Mouse (Mus musculus) hindbrain, embryonic 12.5 days (tissue): ENCODE data around the gene Tenm4. TPM values are rescaled to one million over a fixed set of nuclear protein-coding genes. Genes with fewer than 3 reads are reported as not detected.

Experiments used
- ATAC-seq: fragments of 200-750 bp; cut with Nextera tagmentation; 2 replicates; pipeline ENCODE4 v1.8.0; 2017; ENCODE audit warnings: moderate TSS enrichment; ENCODE audit not compliant: low FRiP score
- H3K27ac ChIP-seq: fragments of 300-500 bp; sonication (generic); 2 replicates; pipeline ENCODE4 v1.5.1; 2016; ENCODE audit warnings: mild to moderate bottlenecking
- H3K27me3 ChIP-seq: fragments of 300-500 bp; sonication (generic); 2 replicates; pipeline ENCODE4 v1.6.1; 2016; ENCODE audit warnings: mild to moderate bottlenecking
- H3K36me3 ChIP-seq: fragments of 300-500 bp; sonication (generic); 2 replicates; pipeline ENCODE4 v1.6.1; 2016; ENCODE audit warnings: mild to moderate bottlenecking
- H3K4me1 ChIP-seq: fragments of 300-500 bp; sonication (generic); 2 replicates; pipeline ENCODE4 v1.6.1; 2016
- H3K4me2 ChIP-seq: fragments of 300-500 bp; sonication (generic); replicated peaks from 2 replicates; pipeline ENCODE4 v1.6.1; 2016; ENCODE audit warnings: mild to moderate bottlenecking
- H3K4me3 ChIP-seq: fragments of 300-500 bp; sonication (generic); 2 replicates; pipeline ENCODE4 v1.5.1; 2016; ENCODE audit warnings: mild to moderate bottlenecking
- H3K9ac ChIP-seq: fragments of 300-500 bp; sonication (generic); 2 replicates; pipeline ENCODE4 v1.6.1; 2016; ENCODE audit warnings: mild to moderate bottlenecking, moderate library complexity
- H3K9me3 ChIP-seq: fragments of 300-500 bp; sonication (generic); replicated peaks from 2 replicates; pipeline ENCODE4 v1.6.1; 2016; ENCODE audit warnings: mild to moderate bottlenecking
- WGBS: fragments of 180-500 bp; shearing (Covaris S2); methylation state at CpG from one replicate; pipeline ENCODE4 v1.1.7; 2016; 5-methylcytosine and 5-hydroxymethylcytosine counted together
- polyA plus RNA-seq: library from polyadenylated mRNA; unstranded; fragments of >200 nt; fragmentation: Nextera tagmentation; extraction: Ambion mirVana; gene quantifications from 2 replicates; pipeline ENCODE4 v1.2.1, GENCODE M21; 2016

Tenm4 gene
- polyA plus RNA-seq, 1 experiment from 2014 or later, result 38.5 TPM

DNA sequence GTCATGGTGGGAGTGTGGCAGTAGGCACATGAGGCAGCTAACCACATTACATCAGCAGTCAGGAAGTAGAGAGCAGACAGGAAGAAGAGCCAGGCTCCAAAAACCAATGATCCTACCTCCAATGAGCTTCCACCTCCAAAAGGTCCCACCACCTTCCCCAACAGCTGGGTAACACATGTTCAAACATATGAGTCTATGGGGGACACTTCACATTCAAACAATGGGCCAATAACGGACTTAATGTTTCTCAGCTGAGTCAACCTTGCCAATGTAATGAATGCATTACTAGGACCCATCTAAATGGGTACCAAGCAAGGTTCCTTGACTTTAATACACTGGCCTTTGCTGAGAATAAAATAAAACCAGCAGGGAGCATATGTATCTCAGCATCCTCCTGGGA is 635.5 kb downstream of the Tenm4 start:
- ATAC-seq, result no peak
- WGBS, result 66% methylated on average over 1 of the region's 1 CpGs
- H3K4me2 ChIP-seq, result no peak overlapping the region
- peaks cover 22% of the 10 kb centered on the region for H3K4me1 ChIP-seq
- H3K4me3 ChIP-seq, result no peak overlapping the region
- no peaks in the 10 kb centered on the region for H3K27me3 ChIP-seq
- H3K9ac ChIP-seq, result no peak overlapping the region
- no peaks in the 10 kb centered on the region for H3K9me3 ChIP-seq
- no peak overlapping the region for H3K27ac ChIP-seq
- H3K36me3 ChIP-seq, result no peaks in the 10 kb centered on the region; the same call in 1 of the 2 replicates

DNA sequence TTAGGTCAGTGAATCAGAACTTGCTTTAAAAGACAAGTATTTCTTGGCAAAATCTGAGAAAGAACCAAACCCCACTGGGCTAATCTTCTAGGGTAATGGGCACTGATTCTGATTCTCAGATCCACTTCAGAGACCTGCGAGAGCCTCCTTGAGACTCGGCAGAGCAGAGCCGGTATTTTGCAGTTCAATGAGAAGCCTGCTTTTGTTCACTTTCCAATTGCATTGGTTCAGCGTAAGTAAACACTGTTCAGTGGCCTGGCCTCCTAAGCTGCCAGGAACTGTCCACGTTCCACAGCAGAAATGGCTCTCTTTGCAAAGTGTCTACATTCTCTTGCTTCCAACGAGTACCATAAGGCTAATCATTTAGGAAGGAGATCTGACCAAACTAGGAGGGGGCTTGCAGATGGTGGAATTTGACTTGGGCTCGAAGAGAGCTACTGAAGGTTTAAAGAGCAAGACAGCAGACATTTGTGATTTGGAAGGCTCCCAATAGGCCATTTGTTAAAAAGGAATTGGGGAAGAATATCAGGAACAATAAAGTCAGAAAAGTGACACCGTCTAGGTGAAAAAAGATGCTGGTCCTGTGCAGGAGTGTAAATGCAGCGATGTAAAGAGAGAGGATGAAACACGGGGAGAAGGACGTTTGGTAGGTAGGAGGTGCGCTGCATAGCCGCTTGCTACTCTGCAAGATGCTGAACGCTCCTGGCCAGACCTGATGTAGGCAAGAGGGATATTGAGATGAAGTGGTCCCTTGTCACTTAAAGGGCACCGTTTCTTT is 636.4 kb downstream of the Tenm4 start:
- H3K27ac ChIP-seq, result peak overlapping the region; percentile 57
- H3K9ac ChIP-seq, result no peak overlapping the region
- ATAC-seq, result peak; percentile 51
- peaks cover 22% of the 10 kb centered on the region for H3K4me1 ChIP-seq
- H3K27me3 ChIP-seq, result no peaks in the 10 kb centered on the region
- 50% methylated on average over 15 of the region's 15 CpGs for WGBS
- no peaks in the 10 kb centered on the region for H3K9me3 ChIP-seq
- no peak overlapping the region for H3K4me3 ChIP-seq
- no peak overlapping the region for H3K4me2 ChIP-seq
- H3K36me3 ChIP-seq, result peaks cover 2% of the 10 kb centered on the region; the same call in 1 of the 2 replicates

- Histone ChIP-seq H3K9ac (no peak overlapping the region), H3K9me3 (no peaks in the 10 kb centered on the region), H3K27me3 (no peaks in the 10 kb centered on the region), H3K27ac (peak overlapping the region; percentile 57), H3K4me3 (no peak overlapping the region), H3K4me1 (peaks cover 24% of the 10 kb centered on the region), H3K36me3 (peaks cover 2% of the 10 kb centered on the region; the same call in 1 of the 2 replicates), H3K4me2 (no peak overlapping the region)
- peak; percentile 57 for ATAC-seq
- WGBS, result 49% methylated on average over 7 of the region's 7 CpGs
Measured at GRCm38 (mm10) chr7:96808059-96808646, 637.1 kb downstream of the Tenm4 start.

- no peak overlapping the region for H3K9ac ChIP-seq
- H3K27ac ChIP-seq, result no peak overlapping the region
- H3K27me3 ChIP-seq, result no peaks in the 10 kb centered on the region
- H3K9me3 ChIP-seq, result no peaks in the 10 kb centered on the region
- no peak overlapping the region for H3K4me3 ChIP-seq
- WGBS, result 90% methylated on average over 11 of the region's 11 CpGs
- H3K4me2 ChIP-seq, result no peak overlapping the region
- ATAC-seq, result no peak
- H3K36me3 ChIP-seq, result 0 out of 2 replicates have a peak, but pooled peaks cover 2% of the 10 kb centered on the region
- H3K4me1 ChIP-seq, result peaks cover 35% of the 10 kb centered on the region
Measured at GRCm38 (mm10) chr7:96811691-96812090, 640.6 kb downstream of the Tenm4 start.

- Histone ChIP-seq H3K4me2 (no peak overlapping the region), H3K27me3 (no peaks in the 10 kb centered on the region), H3K9me3 (no peaks in the 10 kb centered on the region), H3K36me3 (0 out of 2 replicates have a peak, but pooled peaks cover 2% of the 10 kb centered on the region), H3K4me1 (peaks cover 28% of the 10 kb centered on the region), H3K4me3 (no peak overlapping the region), H3K27ac (peak overlapping the region; percentile 58), H3K9ac (no peak overlapping the region)
- 56% methylated on average over 5 of the region's 5 CpGs for WGBS
- ATAC-seq, result peak; percentile 55; the same call in 1 of the 2 replicates
Measured at GRCm38 (mm10) chr7:96813036-96813435, 642.0 kb downstream of the Tenm4 start.

DNA sequence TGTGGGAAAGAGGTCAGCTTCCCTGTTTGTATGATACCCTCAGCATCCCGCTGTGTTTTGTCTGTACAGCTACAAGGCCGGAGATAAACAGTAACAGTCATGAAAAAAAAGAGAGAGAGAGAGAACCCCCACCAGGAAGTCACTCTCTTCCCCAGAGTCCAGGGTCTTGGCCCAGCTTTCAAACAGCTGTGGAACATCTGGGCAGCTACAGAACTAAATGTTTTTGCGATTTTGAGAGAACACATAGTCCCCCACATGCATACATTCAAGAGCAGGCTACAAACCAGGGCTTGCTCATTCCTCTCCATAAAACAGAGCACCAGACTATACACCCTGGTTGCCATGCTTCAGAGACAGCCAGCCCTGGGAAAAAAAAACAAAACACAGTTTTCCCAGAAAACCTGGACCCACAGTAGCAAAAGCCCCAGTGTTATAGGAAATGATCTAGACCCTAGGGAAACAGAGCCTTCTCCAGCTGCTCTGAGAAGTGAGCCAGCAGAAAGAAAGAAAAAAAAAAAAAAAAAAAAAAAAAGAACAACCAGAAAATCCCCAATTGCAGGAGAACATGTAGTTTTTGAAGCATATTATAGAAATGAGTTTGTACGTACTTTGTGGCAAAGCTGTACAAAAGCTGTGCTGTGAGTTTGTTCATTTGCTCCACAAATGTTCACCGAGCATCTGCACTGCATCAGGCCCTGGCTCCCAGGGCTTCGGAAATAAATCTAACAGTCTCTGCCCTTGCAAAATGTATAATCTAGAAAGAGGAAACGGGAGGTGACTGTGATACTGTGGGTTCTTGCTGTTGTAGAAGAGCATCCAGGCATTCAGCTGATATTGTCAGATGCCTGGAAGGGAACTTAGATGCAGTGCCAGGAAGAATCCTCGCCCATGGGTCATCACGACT is 642.7 kb downstream of the Tenm4 start:
- 70% methylated on average over 9 of the region's 9 CpGs for WGBS
- H3K27ac ChIP-seq, result peak overlapping the region; percentile 58
- no peak overlapping the region for H3K4me3 ChIP-seq
- ATAC-seq, result no peak
- H3K4me1 ChIP-seq, result peaks cover 23% of the 10 kb centered on the region
- no peaks in the 10 kb centered on the region for H3K9me3 ChIP-seq
- no peak overlapping the region for H3K9ac ChIP-seq
- no peak overlapping the region for H3K4me2 ChIP-seq
- H3K27me3 ChIP-seq, result no peaks in the 10 kb centered on the region
- 0 out of 2 replicates have a peak, but pooled peaks cover 2% of the 10 kb centered on the region for H3K36me3 ChIP-seq

- Histone ChIP-seq H3K4me3 (no peak overlapping the region), H3K4me2 (no peak overlapping the region), H3K9ac (no peak overlapping the region), H3K27ac (no peak overlapping the region), H3K27me3 (no peaks in the 10 kb centered on the region), H3K4me1 (peaks cover 26% of the 10 kb centered on the region), H3K9me3 (no peaks in the 10 kb centered on the region), H3K36me3 (0 out of 2 replicates have a peak, but pooled peaks cover 2% of the 10 kb centered on the region)
- no peak for ATAC-seq
Measured at GRCm38 (mm10) chr7:96814581-96814980, 643.5 kb downstream of the Tenm4 start.

- H3K9ac ChIP-seq, result no peak overlapping the region
- H3K27me3 ChIP-seq, result no peaks in the 10 kb centered on the region
- no peaks in the 10 kb centered on the region for H3K36me3 ChIP-seq
- 33% methylated on average over 6 of the region's 6 CpGs for WGBS
- H3K4me1 ChIP-seq, result peaks cover 37% of the 10 kb centered on the region
- H3K4me3 ChIP-seq, result no peak overlapping the region
- no peak overlapping the region for H3K4me2 ChIP-seq
- H3K9me3 ChIP-seq, result no peaks in the 10 kb centered on the region
- peak overlapping the region; percentile 45; the same call in 1 of the 2 replicates for H3K27ac ChIP-seq
- no peak for ATAC-seq
Measured at GRCm38 (mm10) chr7:96817030-96817674, 646.1 kb downstream of the Tenm4 start.

- H3K36me3 ChIP-seq, result no peaks in the 10 kb centered on the region
- H3K9ac ChIP-seq, result no peak overlapping the region
- peaks cover 32% of the 10 kb centered on the region for H3K4me1 ChIP-seq
- no peak overlapping the region for H3K4me2 ChIP-seq
- H3K27ac ChIP-seq, result no peak overlapping the region
- H3K9me3 ChIP-seq, result no peaks in the 10 kb centered on the region
- H3K27me3 ChIP-seq, result no peaks in the 10 kb centered on the region
- 87% methylated on average over 6 of the region's 6 CpGs for WGBS
- no peak overlapping the region for H3K4me3 ChIP-seq
- ATAC-seq, result no peak
Measured at GRCm38 (mm10) chr7:96818236-96818916, 647.3 kb downstream of the Tenm4 start.

DNA sequence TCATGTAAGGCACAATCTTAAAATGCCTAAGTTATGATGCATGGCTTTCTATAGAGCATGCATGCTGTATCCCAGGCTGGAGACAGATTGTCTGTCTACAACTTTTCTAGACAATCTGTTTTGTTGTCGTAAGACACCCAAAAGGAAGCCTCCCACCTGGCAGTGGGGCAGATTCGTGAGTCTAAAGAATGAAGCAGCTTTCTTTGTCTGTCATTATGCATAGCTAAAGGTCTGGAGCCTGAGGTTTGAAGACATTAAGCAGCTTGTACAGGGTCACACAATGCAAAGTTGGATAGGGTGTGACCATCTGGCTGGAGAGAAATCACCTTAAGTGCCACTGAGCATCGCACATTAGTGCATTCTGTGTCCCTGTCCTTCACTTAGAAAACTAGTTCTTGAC is 648.5 kb downstream of the Tenm4 start:
- Histone ChIP-seq H3K4me1 (peaks cover 25% of the 10 kb centered on the region), H3K27me3 (no peaks in the 10 kb centered on the region), H3K9me3 (no peaks in the 10 kb centered on the region), H3K27ac (no peak overlapping the region), H3K9ac (no peak overlapping the region), H3K4me3 (no peak overlapping the region), H3K4me2 (no peak overlapping the region), H3K36me3 (no peaks in the 10 kb centered on the region)
- 64% methylated on average over 3 of the region's 3 CpGs for WGBS
- ATAC-seq, result no peak

DNA sequence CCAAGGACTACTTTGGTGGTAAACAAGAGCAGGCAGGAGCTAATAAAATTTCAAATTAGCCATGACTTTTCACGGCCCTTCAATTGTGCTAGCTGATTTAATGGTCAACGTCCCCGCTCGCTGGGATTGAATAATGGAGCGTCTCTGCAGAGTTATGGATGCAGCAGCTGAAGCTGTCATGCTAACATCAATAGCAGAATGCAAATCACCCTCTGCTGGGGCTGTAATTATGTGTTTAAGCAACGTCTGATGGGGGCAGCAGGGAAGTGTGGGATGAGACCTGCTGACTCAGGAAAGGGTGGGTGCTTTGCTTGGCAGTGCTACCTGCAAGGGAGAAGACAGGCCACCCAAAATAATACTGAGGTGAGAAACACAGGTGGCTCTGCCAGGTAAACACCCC is 649.3 kb downstream of the Tenm4 start:
- H3K9ac ChIP-seq, result no peak overlapping the region
- 28% methylated on average over 6 of the region's 6 CpGs for WGBS
- no peaks in the 10 kb centered on the region for H3K27me3 ChIP-seq
- H3K4me3 ChIP-seq, result no peak overlapping the region
- peak overlapping the region; percentile 52; the same call in 1 of the 2 replicates for H3K27ac ChIP-seq
- no peaks in the 10 kb centered on the region for H3K36me3 ChIP-seq
- H3K4me1 ChIP-seq, result peaks cover 25% of the 10 kb centered on the region
- no peak overlapping the region for H3K4me2 ChIP-seq
- no peaks in the 10 kb centered on the region for H3K9me3 ChIP-seq
- peak; percentile 78 for ATAC-seq
